Mouse (Mus musculus): ENCODE results near the gene Ubald2. TPM values are rescaled to one million over a fixed set of nuclear protein-coding genes. Genes with fewer than 3 reads are reported as not detected.

Ubald2 gene
- total and polyA plus RNA-seq, 2 experiments = 16.6 to 45.7 TPM

- Histone ChIP-seq H3K79me2 (ENCODE audit: control insufficient read depth, insufficient read depth, low read length) (no peaks in the 10 kb centered on the region), H3K4me3 (ENCODE audit: insufficient read depth, low read depth, low read length) (peak overlapping the region; percentile 73), H3K4me1 (ENCODE audit: control insufficient read depth, insufficient read depth, low read length) (peaks cover 3% of the 10 kb centered on the region; the same call in 1 of the 2 replicates), H3K9ac (ENCODE audit: low read depth, low read length) (peak overlapping the region; percentile 74), H3K27ac (replicated peaks; ENCODE audit: insufficient read depth, low read depth, low read length) (no peak overlapping the region), H3K27me3 (ENCODE audit: control insufficient read depth, insufficient read depth, low read length) (0 out of 2 replicates have a peak, but pooled peaks cover 11% of the 10 kb centered on the region), H3K36me3 (ENCODE audit: control insufficient read depth, insufficient read depth, low read length) (no peaks in the 10 kb centered on the region)
- DNase-seq (ENCODE audit: extremely low read depth, low read depth, low spot score) = no peak
- WGBS = 3% methylated on average over 75 of the region's 76 CpGs
- TF ChIP-seq POLR2A (IDR thresholded peaks at IDR 0.05; ENCODE audit: extremely low read depth, insufficient read depth, low read length) (no peak), CTCF (IDR thresholded peaks at IDR 0.05; ENCODE audit: low read depth, low read length) (no peak)
These were observed 21.7 kb upstream of the Ubald2 start for GRCm38 (mm10) chr11:116412028-116412827.

- H3K27ac ChIP-seq (replicated peaks; ENCODE audit: insufficient read depth, low read depth, low read length) = no peak within 1 kb of the TSS
- no peak for DNase-seq (ENCODE audit: extremely low read depth, low read depth, low spot score)
- H3K79me2 ChIP-seq (ENCODE audit: control insufficient read depth, insufficient read depth, low read length) = no peaks in the 10 kb centered on the region
- H3K27me3 ChIP-seq (ENCODE audit: control insufficient read depth, insufficient read depth, low read length) = 0 out of 2 replicates have a peak, but pooled peaks cover 11% of the 10 kb centered on the region
- peak within 1 kb of the TSS; percentile 74 for H3K9ac ChIP-seq (ENCODE audit: low read depth, low read length)
- 0 out of 2 replicates have a peak, but pooled peaks have one; percentile 15 for TF ChIP-seq POLR2A (IDR thresholded peaks at IDR 0.05; ENCODE audit: extremely low read depth, insufficient read depth, low read length)
- no peak for TF ChIP-seq CTCF (IDR thresholded peaks at IDR 0.05; ENCODE audit: low read depth, low read length)
- peak within 1 kb of the TSS; percentile 73 for H3K4me3 ChIP-seq (ENCODE audit: insufficient read depth, low read depth, low read length)
- no peaks in the 10 kb centered on the region for H3K36me3 ChIP-seq (ENCODE audit: control insufficient read depth, insufficient read depth, low read length)
- H3K4me1 ChIP-seq (ENCODE audit: control insufficient read depth, insufficient read depth, low read length) = peaks cover 3% of the 10 kb centered on the region; the same call in 1 of the 2 replicates
- WGBS = 5% methylated on average over 79 of the region's 82 CpGs
These were observed 20.8 kb upstream of the Ubald2 start, which contains the start of gene Rnf157 for GRCm38 (mm10) chr11:116412904-116413630. TSS of gene Rnf157 (minus strand) at chr11:116413032.

- TF ChIP-seq POLR2A (IDR thresholded peaks at IDR 0.05; ENCODE audit: extremely low read depth, insufficient read depth, low read length) (no peak), CTCF (IDR thresholded peaks at IDR 0.05; ENCODE audit: low read depth, low read length) (no peak)
- H3K79me2 ChIP-seq (ENCODE audit: control insufficient read depth, insufficient read depth, low read length) = no peaks in the 10 kb centered on the region
- no peak overlapping the region for H3K9ac ChIP-seq (ENCODE audit: low read depth, low read length)
- WGBS = 71% methylated on average over 4 of the region's 4 CpGs
- H3K36me3 ChIP-seq (ENCODE audit: control insufficient read depth, insufficient read depth, low read length) = no peaks in the 10 kb centered on the region
- H3K4me3 ChIP-seq (ENCODE audit: insufficient read depth, low read depth, low read length) = no peak overlapping the region
- H3K27me3 ChIP-seq (ENCODE audit: control insufficient read depth, insufficient read depth, low read length) = 0 out of 2 replicates have a peak, but pooled peaks cover 11% of the 10 kb centered on the region
- no peak for DNase-seq (ENCODE audit: extremely low read depth, low read depth, low spot score)
- H3K4me1 ChIP-seq (ENCODE audit: control insufficient read depth, insufficient read depth, low read length) = peaks cover 3% of the 10 kb centered on the region; the same call in 1 of the 2 replicates
- no peak overlapping the region for H3K27ac ChIP-seq (replicated peaks; ENCODE audit: insufficient read depth, low read depth, low read length)
These were observed 20.3 kb upstream of the Ubald2 start for GRCm38 (mm10) chr11:116413631-116414022.

GRCm38 (mm10) chr11:116416196-116416943 is 17.5 kb upstream of the Ubald2 start:
- 0 out of 2 replicates have a peak, but pooled peaks cover 11% of the 10 kb centered on the region for H3K27me3 ChIP-seq (ENCODE audit: control insufficient read depth, insufficient read depth, low read length)
- TF ChIP-seq CTCF (IDR thresholded peaks at IDR 0.05; ENCODE audit: low read depth, low read length) (no peak), POLR2A (IDR thresholded peaks at IDR 0.05; ENCODE audit: extremely low read depth, insufficient read depth, low read length) (no peak)
- 93% methylated on average over 6 of the region's 6 CpGs for WGBS
- H3K4me3 ChIP-seq (ENCODE audit: insufficient read depth, low read depth, low read length) = no peak overlapping the region
- no peak for DNase-seq (ENCODE audit: extremely low read depth, low read depth, low spot score)
- H3K27ac ChIP-seq (replicated peaks; ENCODE audit: insufficient read depth, low read depth, low read length) = no peak overlapping the region
- peaks cover 3% of the 10 kb centered on the region; the same call in 1 of the 2 replicates for H3K4me1 ChIP-seq (ENCODE audit: control insufficient read depth, insufficient read depth, low read length)
- no peaks in the 10 kb centered on the region for H3K36me3 ChIP-seq (ENCODE audit: control insufficient read depth, insufficient read depth, low read length)
- H3K9ac ChIP-seq (ENCODE audit: low read depth, low read length) = no peak overlapping the region
- H3K79me2 ChIP-seq (ENCODE audit: control insufficient read depth, insufficient read depth, low read length) = no peaks in the 10 kb centered on the region

- H3K79me2 ChIP-seq (ENCODE audit: control insufficient read depth, insufficient read depth, low read length) = no peaks in the 10 kb centered on the region
- TF ChIP-seq CTCF (IDR thresholded peaks at IDR 0.05; ENCODE audit: low read depth, low read length) = no peak
- no peak for TF ChIP-seq POLR2A (IDR thresholded peaks at IDR 0.05; ENCODE audit: extremely low read depth, insufficient read depth, low read length)
- H3K27ac ChIP-seq (replicated peaks; ENCODE audit: insufficient read depth, low read depth, low read length) = no peak overlapping the region
- no peaks in the 10 kb centered on the region for H3K36me3 ChIP-seq (ENCODE audit: control insufficient read depth, insufficient read depth, low read length)
- H3K9ac ChIP-seq (ENCODE audit: low read depth, low read length) = no peak overlapping the region
- DNase-seq (ENCODE audit: extremely low read depth, low read depth, low spot score) = no peak
- peaks cover 3% of the 10 kb centered on the region; the same call in 1 of the 2 replicates for H3K4me1 ChIP-seq (ENCODE audit: control insufficient read depth, insufficient read depth, low read length)
- H3K27me3 ChIP-seq (ENCODE audit: control insufficient read depth, insufficient read depth, low read length) = 0 out of 2 replicates have a peak, but pooled peaks cover 11% of the 10 kb centered on the region
- H3K4me3 ChIP-seq (ENCODE audit: insufficient read depth, low read depth, low read length) = no peak overlapping the region
- WGBS = 95% methylated on average over 5 of the region's 5 CpGs
These were observed 16.8 kb upstream of the Ubald2 start for GRCm38 (mm10) chr11:116417054-116417453.
